Mouse (Mus musculus): ENCODE results near the gene Ppp3ca. TPM values are rescaled to one million over a fixed set of nuclear protein-coding genes. Genes with fewer than 3 reads are reported as not detected.

The Ppp3ca gene
- total RNA-seq, 2 experiments from 2014 or later, result 60.1 to 76.0 TPM

- peak; percentile 77 for ATAC-seq (replicated peaks; ENCODE audit: poor library complexity)
Observed at GRCm38 (mm10) chr3:136761292-136761978, 91.5 kb downstream of the Ppp3ca start.

GRCm38 (mm10) chr3:136761979-136762341, 92.0 kb downstream of the Ppp3ca start:
- ATAC-seq (replicated peaks; ENCODE audit: poor library complexity), result peak; percentile 18; the same call in 1 of the 2 replicates

- ATAC-seq (replicated peaks; ENCODE audit: poor library complexity), result no peak
Observed at GRCm38 (mm10) chr3:136763717-136764270, 93.9 kb downstream of the Ppp3ca start.

GRCm38 (mm10) chr3:136765569-136765968, 95.6 kb downstream of the Ppp3ca start:
- ATAC-seq (replicated peaks; ENCODE audit: poor library complexity), result no peak

- peak; percentile 52 for ATAC-seq (replicated peaks; ENCODE audit: poor library complexity)
Observed at GRCm38 (mm10) chr3:136768775-136769485, 99.0 kb downstream of the Ppp3ca start.

- ATAC-seq (replicated peaks; ENCODE audit: poor library complexity), result peak; percentile 70
Observed at GRCm38 (mm10) chr3:136769486-136769882, 99.6 kb downstream of the Ppp3ca start.

- ATAC-seq (replicated peaks; ENCODE audit: poor library complexity), result no peak
Observed at GRCm38 (mm10) chr3:136771700-136772099, 101.8 kb downstream of the Ppp3ca start.

GRCm38 (mm10) chr3:136773217-136773616, 103.3 kb downstream of the Ppp3ca start:
- ATAC-seq (replicated peaks; ENCODE audit: poor library complexity), result peak; percentile 63

- ATAC-seq (replicated peaks; ENCODE audit: poor library complexity), result no peak
Observed at GRCm38 (mm10) chr3:136774196-136774595, 104.3 kb downstream of the Ppp3ca start.

GRCm38 (mm10) chr3:136776525-136776924, 106.6 kb downstream of the Ppp3ca start:
- no peak for ATAC-seq (replicated peaks; ENCODE audit: poor library complexity)

- ATAC-seq (replicated peaks; ENCODE audit: poor library complexity), result no peak
Observed at GRCm38 (mm10) chr3:136777380-136777779, 107.5 kb downstream of the Ppp3ca start.

GRCm38 (mm10) chr3:136777787-136778216, 107.9 kb downstream of the Ppp3ca start:
- ATAC-seq (replicated peaks; ENCODE audit: poor library complexity), result no peak

GRCm38 (mm10) chr3:136780321-136780720, 110.4 kb downstream of the Ppp3ca start:
- no peak for ATAC-seq (replicated peaks; ENCODE audit: poor library complexity)

- ATAC-seq (replicated peaks; ENCODE audit: poor library complexity), result no peak
Observed at GRCm38 (mm10) chr3:136782058-136782457, 112.1 kb downstream of the Ppp3ca start.

- no peak for ATAC-seq (replicated peaks; ENCODE audit: poor library complexity)
Observed at GRCm38 (mm10) chr3:136785686-136786085, 115.8 kb downstream of the Ppp3ca start.

- ATAC-seq (replicated peaks; ENCODE audit: poor library complexity), result peak; percentile 59
Observed at GRCm38 (mm10) chr3:136790261-136790871, 120.4 kb downstream of the Ppp3ca start.

GRCm38 (mm10) chr3:136791404-136791803, 121.5 kb downstream of the Ppp3ca start:
- ATAC-seq (replicated peaks; ENCODE audit: poor library complexity), result peak; percentile 74

- no peak for ATAC-seq (replicated peaks; ENCODE audit: poor library complexity)
Observed at GRCm38 (mm10) chr3:136791946-136792345, 122.0 kb downstream of the Ppp3ca start.

- ATAC-seq (replicated peaks; ENCODE audit: poor library complexity), result peak; percentile 12; the same call in 1 of the 2 replicates
Observed at GRCm38 (mm10) chr3:136793411-136793810, 123.5 kb downstream of the Ppp3ca start.

- ATAC-seq (replicated peaks; ENCODE audit: poor library complexity), result peak; percentile 27; the same call in 1 of the 2 replicates
Observed at GRCm38 (mm10) chr3:136794426-136795217, 124.7 kb downstream of the Ppp3ca start.

- peak; percentile 45; the same call in 1 of the 2 replicates for ATAC-seq (replicated peaks; ENCODE audit: poor library complexity)
Observed at GRCm38 (mm10) chr3:136798896-136799295, 129.0 kb downstream of the Ppp3ca start.

Data from megakaryocyte progenitor cell, adult 5-6 weeks (primary cell).